Mouse (Mus musculus): ENCODE measurements around the gene Olfr1045.
"Not testable (repeated sequence)": the region's sequence is repeated elsewhere in the genome, so short reads cannot be mapped to it uniquely, and the experiment has no call there.

Gene Olfr1045

GRCm38 (mm10) chr2:86202909-86203308 is at the start of gene Olfr1045:
Olfr1045 (minus strand) TSS chr2:86203009.
- no peak for DNase-seq (ENCODE audit: low read depth, low spot score)

GRCm38 (mm10) chr2:86240189-86240588 is 37.4 kb upstream of the Olfr1045 start, which contains the start of gene Olfr1048:
Olfr1048 (minus strand) TSS chr2:86240289.
- no peak for DNase-seq (ENCODE audit: low read depth, low spot score)

- DNase-seq (ENCODE audit: low read depth, low spot score), result no peak
Measured at GRCm38 (mm10) chr2:86231301-86231700, 28.5 kb upstream of the Olfr1045 start, which contains the start of gene Olfr1047. Olfr1047 (minus strand) TSS chr2:86231401.

- no peak for DNase-seq (ENCODE audit: low read depth, low spot score)
Measured at GRCm38 (mm10) chr2:86219214-86219613, 16.4 kb upstream of the Olfr1045 start, which contains the start of gene Olfr1046. Olfr1046 (minus strand) TSS chr2:86219314.

GRCm38 (mm10) chr2:86195863-86196262 is 6.9 kb downstream of the Olfr1045 start:
- DNase-seq (ENCODE audit: low read depth, low spot score), result no peak

- DNase-seq (ENCODE audit: low read depth, low spot score), result no peak
Measured at GRCm38 (mm10) chr2:86185583-86185982, 17.2 kb downstream of the Olfr1045 start, which contains the start of gene Olfr52. Olfr52 (minus strand) TSS chr2:86185683.

GRCm38 (mm10) chr2:86179950-86180349 is 22.9 kb downstream of the Olfr1045 start:
- DNase-seq (ENCODE audit: low read depth, low spot score), result no peak

GRCm38 (mm10) chr2:86177720-86178119 is 25.1 kb downstream of the Olfr1045 start, which contains the start of gene Olfr1044:
Olfr1044 (minus strand) TSS chr2:86177820.
- DNase-seq (ENCODE audit: low read depth, low spot score), result no peak

GRCm38 (mm10) chr2:86175422-86175821 is 27.4 kb downstream of the Olfr1045 start:
- not testable (repeated sequence) for DNase-seq (ENCODE audit: low read depth, low spot score)

- DNase-seq (ENCODE audit: low read depth, low spot score), result no peak
Measured at GRCm38 (mm10) chr2:86167422-86167821, 35.4 kb downstream of the Olfr1045 start, which contains the start of gene Olfr1043. Olfr1043 (minus strand) TSS chr2:86167522.

GRCm38 (mm10) chr2:86161738-86162137 is 41.1 kb downstream of the Olfr1045 start, which contains the start of gene Olfr1042:
Olfr1042 (minus strand) TSS chr2:86161838.
- DNase-seq (ENCODE audit: low read depth, low spot score), result no peak

GRCm38 (mm10) chr2:86146632-86147031 is 56.2 kb downstream of the Olfr1045 start, which contains the start of gene Olfr1040:
Olfr1040 (minus strand) TSS chr2:86146732.
- DNase-seq (ENCODE audit: low read depth, low spot score), result no peak

Data from CD4-positive, CD25-positive, alpha-beta regulatory T cell, adult 2 months (primary cell).